Mouse (Mus musculus): ENCODE data around the gene Fgl2. TPM values are rescaled to one million over a fixed set of nuclear protein-coding genes. Genes with fewer than 3 reads are reported as not detected.

The Fgl2 gene
- total and polyA plus RNA-seq, 3 experiments, result 1.6 to 9.7 (median 6.5) TPM

GRCm38 (mm10) chr5:21348366-21348765 is 24.1 kb upstream of the Fgl2 start:
- ATAC-seq (ENCODE audit: extremely low read depth, insufficient number of reproducible peaks, low FRiP score, poor library complexity, severe bottlenecking), result no peak
- DNase-seq (ENCODE audit: low spot score), result no peak
- H3K4me3 ChIP-seq (ENCODE audit: low read depth, low read length), result no peak overlapping the region
- no peak for TF ChIP-seq TAL1 (conservative IDR thresholded peaks at IDR 0.05; ENCODE audit: low read depth, low read length)
- no peaks in the 10 kb centered on the region for H3K9me3 ChIP-seq (replicated peaks)
- H3K27me3 ChIP-seq (ENCODE audit: insufficient read depth, low read length), result peaks cover 8% of the 10 kb centered on the region
- no peaks in the 10 kb centered on the region for H3K36me3 ChIP-seq (replicated peaks)
- H3K4me1 ChIP-seq (ENCODE audit: insufficient read depth, low read depth, low read length), result no peaks in the 10 kb centered on the region

- ATAC-seq (ENCODE audit: extremely low read depth, insufficient number of reproducible peaks, low FRiP score, poor library complexity, severe bottlenecking), result no peak
- Histone ChIP-seq H3K4me3 (ENCODE audit: low read depth, low read length) (no peak overlapping the region), H3K27me3 (ENCODE audit: insufficient read depth, low read length) (peaks cover 12% of the 10 kb centered on the region), H3K4me1 (ENCODE audit: insufficient read depth, low read depth, low read length) (peaks cover 5% of the 10 kb centered on the region; the same call in 1 of the 2 replicates), H3K36me3 (replicated peaks) (no peaks in the 10 kb centered on the region), H3K9me3 (replicated peaks) (no peaks in the 10 kb centered on the region)
- no peak for DNase-seq (ENCODE audit: low spot score)
- TF ChIP-seq GATA2 (IDR thresholded peaks at IDR 0.05; ENCODE audit: borderline replicate concordance, low read depth, low read length), result no peak
- TF ChIP-seq GATA1 (IDR thresholded peaks at IDR 0.05; ENCODE audit: borderline replicate concordance, low read length), result no peak
- TF ChIP-seq POLR2AphosphoS5 (IDR thresholded peaks at IDR 0.05; ENCODE audit: insufficient replicate concordance, low read depth, low read length), result no peak
- TF ChIP-seq CTCF (IDR thresholded peaks at IDR 0.05; ENCODE audit: low read depth, low read length), result no peak
- TF ChIP-seq TAL1 (conservative IDR thresholded peaks at IDR 0.05; ENCODE audit: low read depth, low read length), result no peak
Observed at GRCm38 (mm10) chr5:21351678-21352077, 20.8 kb upstream of the Fgl2 start.

- peaks cover 5% of the 10 kb centered on the region for H3K27me3 ChIP-seq (ENCODE audit: insufficient read depth, low read length)
- no peak overlapping the region for H3K4me3 ChIP-seq (ENCODE audit: low read depth, low read length)
- DNase-seq (ENCODE audit: low spot score) (no peak), ATAC-seq (ENCODE audit: extremely low read depth, insufficient number of reproducible peaks, low FRiP score, poor library complexity, severe bottlenecking) (no peak)
- H3K9me3 ChIP-seq (replicated peaks), result 0 out of 2 replicates have a peak, but pooled peaks cover 2% of the 10 kb centered on the region
- peaks cover 5% of the 10 kb centered on the region; the same call in 1 of the 2 replicates for H3K4me1 ChIP-seq (ENCODE audit: insufficient read depth, low read depth, low read length)
- no peaks in the 10 kb centered on the region for H3K36me3 ChIP-seq (replicated peaks)
- TF ChIP-seq CTCF (IDR thresholded peaks at IDR 0.05; ENCODE audit: low read depth, low read length) (no peak), GATA1 (IDR thresholded peaks at IDR 0.05; ENCODE audit: borderline replicate concordance, low read length) (no peak), TAL1 (conservative IDR thresholded peaks at IDR 0.05; ENCODE audit: low read depth, low read length) (no peak), GATA2 (IDR thresholded peaks at IDR 0.05; ENCODE audit: borderline replicate concordance, low read depth, low read length) (no peak), POLR2AphosphoS5 (IDR thresholded peaks at IDR 0.05; ENCODE audit: insufficient replicate concordance, low read depth, low read length) (no peak)
Observed at GRCm38 (mm10) chr5:21358648-21359047, 13.8 kb upstream of the Fgl2 start.

- DNase-seq (ENCODE audit: low spot score), result no peak
- Histone ChIP-seq H3K27me3 (ENCODE audit: insufficient read depth, low read length) (peaks cover 9% of the 10 kb centered on the region), H3K4me1 (ENCODE audit: insufficient read depth, low read depth, low read length) (no peaks in the 10 kb centered on the region), H3K36me3 (replicated peaks) (no peaks in the 10 kb centered on the region), H3K4me3 (ENCODE audit: low read depth, low read length) (no peak overlapping the region), H3K9me3 (replicated peaks) (0 out of 2 replicates have a peak, but pooled peaks cover 2% of the 10 kb centered on the region)
- TF ChIP-seq GATA2 (IDR thresholded peaks at IDR 0.05; ENCODE audit: borderline replicate concordance, low read depth, low read length) (no peak), TAL1 (conservative IDR thresholded peaks at IDR 0.05; ENCODE audit: low read depth, low read length) (no peak), GATA1 (IDR thresholded peaks at IDR 0.05; ENCODE audit: borderline replicate concordance, low read length) (no peak), POLR2AphosphoS5 (IDR thresholded peaks at IDR 0.05; ENCODE audit: insufficient replicate concordance, low read depth, low read length) (no peak), CTCF (IDR thresholded peaks at IDR 0.05; ENCODE audit: low read depth, low read length) (no peak)
- no peak for ATAC-seq (ENCODE audit: extremely low read depth, insufficient number of reproducible peaks, low FRiP score, poor library complexity, severe bottlenecking)
Observed at GRCm38 (mm10) chr5:21363343-21363742, 9.1 kb upstream of the Fgl2 start.

- DNase-seq (ENCODE audit: low spot score) (no peak), ATAC-seq (ENCODE audit: extremely low read depth, insufficient number of reproducible peaks, low FRiP score, poor library complexity, severe bottlenecking) (no peak)
- Histone ChIP-seq H3K27me3 (ENCODE audit: insufficient read depth, low read length) (peaks cover 9% of the 10 kb centered on the region), H3K4me1 (ENCODE audit: insufficient read depth, low read depth, low read length) (no peaks in the 10 kb centered on the region), H3K36me3 (replicated peaks) (no peaks in the 10 kb centered on the region), H3K4me3 (ENCODE audit: low read depth, low read length) (no peak overlapping the region), H3K9me3 (replicated peaks) (0 out of 2 replicates have a peak, but pooled peaks cover 2% of the 10 kb centered on the region)
- TF ChIP-seq TAL1 (conservative IDR thresholded peaks at IDR 0.05; ENCODE audit: low read depth, low read length) (no peak), CTCF (IDR thresholded peaks at IDR 0.05; ENCODE audit: low read depth, low read length) (no peak), GATA2 (IDR thresholded peaks at IDR 0.05; ENCODE audit: borderline replicate concordance, low read depth, low read length) (no peak), GATA1 (IDR thresholded peaks at IDR 0.05; ENCODE audit: borderline replicate concordance, low read length) (no peak), POLR2AphosphoS5 (IDR thresholded peaks at IDR 0.05; ENCODE audit: insufficient replicate concordance, low read depth, low read length) (no peak)
Observed at GRCm38 (mm10) chr5:21366338-21367053, 5.9 kb upstream of the Fgl2 start.

GRCm38 (mm10) chr5:21367514-21367913 is 4.9 kb upstream of the Fgl2 start:
- Histone ChIP-seq H3K36me3 (replicated peaks) (no peaks in the 10 kb centered on the region), H3K4me1 (ENCODE audit: insufficient read depth, low read depth, low read length) (peaks cover 1% of the 10 kb centered on the region; the same call in 1 of the 2 replicates), H3K9me3 (replicated peaks) (no peaks in the 10 kb centered on the region), H3K27me3 (ENCODE audit: insufficient read depth, low read length) (peaks cover 11% of the 10 kb centered on the region), H3K4me3 (ENCODE audit: low read depth, low read length) (no peak overlapping the region)
- TF ChIP-seq TAL1 (conservative IDR thresholded peaks at IDR 0.05; ENCODE audit: low read depth, low read length) (no peak), CTCF (IDR thresholded peaks at IDR 0.05; ENCODE audit: low read depth, low read length) (no peak), GATA1 (IDR thresholded peaks at IDR 0.05; ENCODE audit: borderline replicate concordance, low read length) (no peak), POLR2AphosphoS5 (IDR thresholded peaks at IDR 0.05; ENCODE audit: insufficient replicate concordance, low read depth, low read length) (no peak), GATA2 (IDR thresholded peaks at IDR 0.05; ENCODE audit: borderline replicate concordance, low read depth, low read length) (no peak)
- ATAC-seq (ENCODE audit: extremely low read depth, insufficient number of reproducible peaks, low FRiP score, poor library complexity, severe bottlenecking) (no peak), DNase-seq (ENCODE audit: low spot score) (no peak)
